Mouse (Mus musculus) cortical plate, adult 2 months (tissue): ENCODE measurements around the gene Dock2. TPM values are rescaled to one million over a fixed set of nuclear protein-coding genes. Genes with fewer than 3 reads are reported as not detected.

Experiments
- H3K27ac ChIP-seq: fragments of 200-500 bp; 2 replicates; pipeline ENCODE4 v1.5.1; 2012; ENCODE audit warnings: low read length, control low read depth, inconsistent platforms; ENCODE audit not compliant: insufficient read depth
- H3K4me1 ChIP-seq: fragments of 200-500 bp; 2 replicates; pipeline ENCODE4 v1.6.1; 2011; ENCODE audit warnings: low read length; ENCODE audit not compliant: control insufficient read depth, insufficient read depth
- H3K4me3 ChIP-seq: fragments of 200-500 bp; 2 replicates; pipeline ENCODE4 v1.5.1; 2011; ENCODE audit warnings: mild to moderate bottlenecking, low read length, control low read depth; ENCODE audit not compliant: insufficient read depth
- CTCF ChIP-seq: fragments of 200-500 bp; IDR thresholded peaks from 2 replicates; pipeline ENCODE4 v1.5.1; 2011; ENCODE audit warnings: mild to moderate bottlenecking, control low read depth, low read length; ENCODE audit not compliant: insufficient read depth; ENCODE audit errors: extremely low read depth
- POLR2A ChIP-seq: fragments of 200-500 bp; IDR thresholded peaks from 2 replicates; pipeline ENCODE4 v1.6.1; 2011; ENCODE audit warnings: mild to moderate bottlenecking, low read length, control low read depth; ENCODE audit not compliant: insufficient read depth; ENCODE audit errors: extremely low read depth
- polyA plus RNA-seq: library from polyadenylated mRNA; depleted of rRNA; stranded (reverse); fragments of >200 nt; gene quantifications from 2 replicates; pipeline ENCODE4 v1.2.3, GENCODE M21; 2012

The Dock2 gene
- polyA plus RNA-seq, 1 experiment: 1.7 TPM

GRCm38 (mm10) chr11:34738945-34739344 lies 44.7 kb downstream of the Dock2 start:
- no peak for TF ChIP-seq POLR2A
- TF ChIP-seq CTCF: no peak
- H3K27ac ChIP-seq: no peak overlapping the region

GRCm38 (mm10) chr11:34737193-34737592 lies 46.5 kb downstream of the Dock2 start:
- Histone ChIP-seq H3K4me3 (no peak overlapping the region), H3K4me1 (no peaks in the 10 kb centered on the region), H3K27ac (no peak overlapping the region)
- no peak for TF ChIP-seq POLR2A
- TF ChIP-seq CTCF: no peak

More at GRCm38 (mm10) chr11:34738945-34739344, 44.7 kb downstream of the Dock2 start:
- Histone ChIP-seq H3K4me3 (no peak overlapping the region), H3K4me1 (no peaks in the 10 kb centered on the region)

- Histone ChIP-seq H3K4me1 (no peaks in the 10 kb centered on the region), H3K27ac (no peak overlapping the region), H3K4me3 (no peak overlapping the region)
- TF ChIP-seq POLR2A: no peak
- no peak for TF ChIP-seq CTCF
These were observed 49.7 kb downstream of the Dock2 start for GRCm38 (mm10) chr11:34734033-34734432.

GRCm38 (mm10) chr11:34727467-34727866 lies 56.2 kb downstream of the Dock2 start:
- Histone ChIP-seq H3K4me3 (no peak overlapping the region), H3K27ac (no peak overlapping the region), H3K4me1 (no peaks in the 10 kb centered on the region)
- TF ChIP-seq POLR2A (no peak), CTCF (no peak)

- H3K27ac ChIP-seq: no peak overlapping the region
- TF ChIP-seq CTCF (no peak), POLR2A (no peak)
These were observed 56.9 kb downstream of the Dock2 start for GRCm38 (mm10) chr11:34726699-34727347.

GRCm38 (mm10) chr11:34713360-34713759 lies 70.3 kb downstream of the Dock2 start:
- Histone ChIP-seq H3K4me1 (0 out of 2 replicates have a peak, but pooled peaks cover 2% of the 10 kb centered on the region), H3K27ac (no peak overlapping the region), H3K4me3 (no peak overlapping the region)
- TF ChIP-seq POLR2A (no peak), CTCF (no peak)

More at GRCm38 (mm10) chr11:34726699-34727347, 56.9 kb downstream of the Dock2 start:
- Histone ChIP-seq H3K4me1 (no peaks in the 10 kb centered on the region), H3K4me3 (no peak overlapping the region)

- peaks cover 2% of the 10 kb centered on the region; the same call in 1 of the 2 replicates for H3K4me1 ChIP-seq
- H3K27ac ChIP-seq: no peak overlapping the region
- TF ChIP-seq POLR2A (no peak), CTCF (no peak)
- H3K4me3 ChIP-seq: no peak overlapping the region
These were observed 75.4 kb downstream of the Dock2 start for GRCm38 (mm10) chr11:34708278-34708677.

GRCm38 (mm10) chr11:34707360-34707759 lies 76.3 kb downstream of the Dock2 start:
- no peak overlapping the region for H3K4me3 ChIP-seq
- no peak for TF ChIP-seq POLR2A
- no peak for TF ChIP-seq CTCF
- peaks cover 2% of the 10 kb centered on the region; the same call in 1 of the 2 replicates for H3K4me1 ChIP-seq
- no peak overlapping the region for H3K27ac ChIP-seq

GRCm38 (mm10) chr11:34705108-34705446 lies 78.6 kb downstream of the Dock2 start:
- Histone ChIP-seq H3K4me3 (no peak overlapping the region), H3K4me1 (peaks cover 2% of the 10 kb centered on the region; the same call in 1 of the 2 replicates), H3K27ac (no peak overlapping the region)
- TF ChIP-seq CTCF: no peak
- no peak for TF ChIP-seq POLR2A

GRCm38 (mm10) chr11:34704384-34705107 lies 79.1 kb downstream of the Dock2 start:
- peak; percentile 66 for TF ChIP-seq CTCF
- TF ChIP-seq POLR2A: no peak
- peaks cover 2% of the 10 kb centered on the region; the same call in 1 of the 2 replicates for H3K4me1 ChIP-seq
- H3K4me3 ChIP-seq: no peak overlapping the region
- no peak overlapping the region for H3K27ac ChIP-seq
